Mouse (Mus musculus) macrophage (primary cell): ENCODE results near the gene Fastk. TPM values are rescaled to one million over a fixed set of nuclear protein-coding genes. Genes with fewer than 3 reads are reported as not detected.

Source experiments
- H3K27ac ChIP-seq: fragments of 350-480 bp; formaldehyde crosslinking; 2 replicates; pipeline ENCODE4 v1.9.0; 2021
- H3K36me3 ChIP-seq: fragments of 350-480 bp; formaldehyde crosslinking; 2 replicates; pipeline ENCODE4 v1.9.0; 2021; ENCODE audit errors: inconsistent target
- H3K4me3 ChIP-seq: fragments of 350-480 bp; formaldehyde crosslinking; 2 replicates; pipeline ENCODE4 v1.9.0; 2021; ENCODE audit errors: inconsistent target
- H3K79me2 ChIP-seq: fragments of 350-480 bp; formaldehyde crosslinking; 2 replicates; pipeline ENCODE4 v1.9.0; 2021; ENCODE audit errors: inconsistent target
- WGBS: methylation state at CpG from one replicate; pipeline ENCODE4 v1.1.7; 2026; ENCODE audit warnings: inconsistent platforms; ENCODE audit not compliant: missing documents; 5-methylcytosine and 5-hydroxymethylcytosine counted together
- polyA plus RNA-seq: library from polyadenylated mRNA; stranded (reverse); fragments of 250-400 nt; gene quantifications from 3 replicates; pipeline ENCODE4 v1.2.4, GENCODE M21; 2018; ENCODE audit warnings: inconsistent platforms
- total RNA-seq, 78 experiments: library from RNA; depleted of rRNA; stranded (reverse); fragments of 250-400 nt; gene quantifications; 1 replicate in 9 of 78; 2 replicates in 24 of 78; 3 replicates in 43 of 78; 4 replicates in 2 of 78; pipeline ENCODE4 v1.2.4; 2018; ENCODE audit warnings: inconsistent platforms in 56 of 78

Fastk gene
- 100 to 1,000 TPM in 14 of 26 experiments, 10 to 100 TPM in 12; 50.0 to 163 (median 113) TPM for total RNA-seq (2018; cell fraction: chromatin; rRNA removed)
- 10 to 100 TPM; 21.5 to 41.1 (median 31.1) TPM for total RNA-seq (2018; cell fraction: cytosol; rRNA removed)
- 100 to 1,000 TPM in 4 of 26 experiments, 10 to 100 TPM in 22; 38.9 to 116 (median 73.8) TPM for total RNA-seq (2018; cell fraction: nucleus; rRNA removed)
- polyA plus RNA-seq, result 30.5 to 41.6 TPM (median 31.5 TPM) in 3 replicates

DNA sequence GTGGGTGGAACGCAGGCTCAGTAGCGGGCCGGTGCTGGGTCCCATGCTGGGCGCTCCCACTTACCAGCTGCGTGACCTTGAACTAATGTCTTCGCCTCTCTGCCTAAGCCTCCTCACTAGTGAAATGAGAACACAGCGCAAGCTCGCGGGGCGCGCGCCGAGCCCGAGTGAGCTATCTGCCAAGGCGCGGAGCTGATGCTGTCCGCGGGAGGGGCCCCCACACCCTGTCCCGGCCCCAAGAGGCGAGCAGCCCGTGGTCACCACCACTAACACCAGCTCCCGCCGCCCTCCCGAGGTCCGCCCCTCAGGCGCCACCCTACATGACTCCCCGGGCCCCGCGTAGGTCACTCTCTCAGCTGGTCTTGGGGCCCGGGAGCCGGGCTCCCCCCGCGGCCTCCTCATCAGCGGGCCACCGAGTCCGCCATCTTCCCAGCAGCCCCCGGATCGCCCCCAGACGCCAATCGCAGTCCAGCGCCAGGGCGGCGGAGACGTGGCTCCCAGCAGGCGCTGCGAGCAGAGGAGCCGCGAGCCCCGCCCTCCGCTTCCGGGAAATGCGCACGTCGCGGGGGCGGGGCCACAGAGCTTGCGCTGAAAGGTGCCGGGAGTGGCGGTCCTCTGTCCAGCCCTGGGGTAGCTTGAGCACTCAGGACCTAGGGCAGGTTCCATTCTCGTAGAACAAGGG, at the start of gene Fastk:
Gene Fastk (minus strand): TSS at position 542 of the 682 bp plus-strand sequence.
- Histone ChIP-seq H3K27ac (peak within 1 kb of the TSS; percentile 41), H3K4me3 (peak within 1 kb of the TSS; percentile 50), H3K79me2 (peaks cover 10% of the 10 kb centered on the region), H3K36me3 (peaks cover 21% of the 10 kb centered on the region)
- under 1% methylated on average over 55 of the region's 60 CpGs for WGBS

DNA sequence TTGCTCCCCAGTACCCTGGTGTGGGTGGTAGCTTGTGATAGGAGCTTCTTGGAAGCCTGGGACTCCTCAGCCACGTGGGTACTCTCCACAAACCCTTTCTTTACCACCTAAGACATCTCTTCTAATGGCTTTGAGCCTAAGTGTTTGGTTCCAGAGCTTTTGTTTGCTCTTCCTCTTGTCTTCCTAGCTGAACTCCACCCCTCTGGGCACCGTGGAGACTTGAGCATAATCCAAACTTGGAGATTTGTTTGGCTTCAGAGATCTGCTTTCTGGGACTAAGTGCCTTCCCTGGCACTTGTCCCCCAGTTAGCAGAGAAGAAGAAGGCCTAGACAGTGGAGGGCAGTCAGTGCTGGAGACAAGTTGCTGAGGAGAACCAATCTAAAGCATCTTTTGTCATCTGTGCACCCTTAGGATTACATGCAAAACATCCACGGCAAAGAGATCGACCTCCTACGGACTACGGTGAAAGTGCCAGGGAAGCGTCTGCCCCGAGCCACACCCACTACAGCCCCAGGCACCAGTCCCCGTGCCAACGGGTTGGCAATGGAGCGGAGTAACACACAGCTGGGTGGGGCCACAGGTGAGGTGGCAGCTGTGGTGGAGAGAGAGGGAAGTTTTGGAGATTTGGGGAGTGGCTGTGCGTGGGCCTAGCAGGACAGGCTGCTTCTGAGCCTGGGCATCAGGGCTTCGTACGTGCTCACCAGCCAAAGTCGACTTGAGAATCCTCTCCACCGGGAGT, 47.6 kb upstream of the Fastk start:
- Histone ChIP-seq H3K27ac (no peak overlapping the region), H3K79me2 (no peaks in the 10 kb centered on the region), H3K36me3 (peaks cover 91% of the 10 kb centered on the region), H3K4me3 (no peak overlapping the region)
- WGBS, result 95% methylated on average over 16 of the region's 16 CpGs

DNA sequence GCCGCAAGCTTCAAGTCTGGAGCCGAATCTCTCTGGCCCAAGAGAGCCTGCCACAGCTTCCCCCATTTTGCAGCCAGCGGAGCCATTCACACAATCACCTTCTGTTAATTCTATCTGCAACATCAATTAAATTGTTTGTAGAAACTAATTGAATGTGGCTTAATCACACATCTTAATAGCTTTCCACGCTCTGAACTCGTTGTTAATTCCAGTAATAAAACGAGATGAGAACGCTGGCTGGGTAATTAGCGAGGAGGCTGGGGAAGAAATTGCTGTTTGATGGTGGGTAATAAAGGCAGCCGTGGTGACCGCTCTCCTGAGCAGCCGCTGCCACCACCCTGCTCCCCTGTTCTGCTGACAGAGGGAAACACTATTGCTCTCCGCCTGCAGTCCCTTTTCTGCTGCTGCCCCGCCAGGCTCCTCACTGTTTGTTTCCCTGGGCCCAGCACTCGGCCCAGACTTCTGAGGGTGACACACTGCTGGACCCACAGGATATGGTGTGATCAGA, 45.4 kb upstream of the Fastk start:
- H3K36me3 ChIP-seq, result peaks cover 81% of the 10 kb centered on the region

DNA sequence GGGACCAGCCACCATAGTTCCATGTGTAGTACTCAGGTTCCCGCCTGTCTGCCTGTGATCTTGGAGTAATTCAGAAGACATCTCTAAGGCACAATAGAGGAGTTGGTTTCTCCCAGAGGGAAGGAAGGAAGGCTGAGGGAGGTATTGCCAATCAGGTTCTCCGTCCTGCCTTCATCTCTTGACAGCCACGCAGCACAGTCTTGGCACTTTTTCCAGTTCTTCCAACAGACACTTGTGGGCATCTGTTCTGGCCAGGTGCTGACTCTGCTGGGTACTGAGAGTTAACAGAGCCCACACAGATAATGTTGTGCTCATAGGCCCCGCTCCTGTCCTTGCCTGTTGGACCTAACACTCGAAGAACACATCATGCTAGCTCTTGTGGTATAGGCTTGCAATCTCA, 41.7 kb upstream of the Fastk start:
- H3K4me3 ChIP-seq, result no peak overlapping the region
- WGBS, result 100% methylated on average over 5 of the region's 5 CpGs
- peaks cover 61% of the 10 kb centered on the region for H3K36me3 ChIP-seq
- H3K27ac ChIP-seq, result no peak overlapping the region
- H3K79me2 ChIP-seq, result no peaks in the 10 kb centered on the region

More for the DNA sequence above, 45.4 kb upstream of the Fastk start:
- Histone ChIP-seq H3K79me2 (no peaks in the 10 kb centered on the region), H3K27ac (no peak overlapping the region), H3K4me3 (no peak overlapping the region)
- whole genome bisulfite sequencing, result 94% methylated on average over 14 of the region's 14 CpGs

DNA sequence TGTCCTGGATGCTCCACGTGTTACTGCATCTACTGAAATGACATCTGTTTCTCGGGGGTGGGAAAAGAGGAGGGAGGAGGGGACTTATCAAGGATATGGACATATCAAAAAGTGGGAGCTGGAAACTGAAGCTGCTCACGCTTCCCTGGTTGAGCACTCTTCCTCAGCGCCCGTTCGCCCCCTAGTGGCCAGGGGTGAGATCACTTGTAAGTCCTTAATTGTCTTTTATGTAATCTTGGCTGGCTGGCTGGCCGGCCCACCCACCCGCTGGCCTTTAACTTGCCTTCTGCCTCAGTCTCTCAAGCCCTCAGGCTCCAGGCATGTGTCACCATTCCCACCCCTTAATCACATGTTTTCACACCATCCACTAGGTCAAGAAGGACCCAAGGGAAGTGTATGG, 41.0 kb upstream of the Fastk start:
- H3K4me3 ChIP-seq, result no peak overlapping the region
- 15% methylated on average over 8 of the region's 8 CpGs for WGBS
- peaks cover 60% of the 10 kb centered on the region for H3K36me3 ChIP-seq
- no peak overlapping the region for H3K27ac ChIP-seq
- H3K79me2 ChIP-seq, result no peaks in the 10 kb centered on the region

DNA sequence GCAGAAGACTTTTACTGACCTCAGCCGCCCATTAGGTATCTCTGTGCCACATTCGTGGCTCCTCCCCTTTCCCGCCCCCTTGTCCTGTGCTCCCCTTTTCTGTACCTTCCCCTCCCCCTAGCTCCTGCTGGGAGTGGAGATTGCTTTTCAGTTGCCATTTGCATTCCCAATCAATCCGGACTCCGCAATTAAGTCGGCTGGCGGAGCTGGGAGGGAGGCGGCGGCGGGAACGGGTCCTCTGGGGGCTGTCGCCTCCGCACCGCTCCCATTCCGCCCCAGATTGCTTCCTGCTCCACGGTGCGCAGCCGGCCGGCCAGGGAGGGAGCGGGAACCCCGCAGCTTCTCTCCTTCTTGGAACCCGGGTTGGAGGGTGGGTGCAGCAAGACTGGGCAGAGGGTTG, 39.9 kb upstream of the Fastk start:
- Histone ChIP-seq H3K79me2 (no peaks in the 10 kb centered on the region), H3K4me3 (no peak overlapping the region), H3K36me3 (peaks cover 60% of the 10 kb centered on the region), H3K27ac (no peak overlapping the region)
- 89% methylated on average over 22 of the region's 22 CpGs for WGBS

DNA sequence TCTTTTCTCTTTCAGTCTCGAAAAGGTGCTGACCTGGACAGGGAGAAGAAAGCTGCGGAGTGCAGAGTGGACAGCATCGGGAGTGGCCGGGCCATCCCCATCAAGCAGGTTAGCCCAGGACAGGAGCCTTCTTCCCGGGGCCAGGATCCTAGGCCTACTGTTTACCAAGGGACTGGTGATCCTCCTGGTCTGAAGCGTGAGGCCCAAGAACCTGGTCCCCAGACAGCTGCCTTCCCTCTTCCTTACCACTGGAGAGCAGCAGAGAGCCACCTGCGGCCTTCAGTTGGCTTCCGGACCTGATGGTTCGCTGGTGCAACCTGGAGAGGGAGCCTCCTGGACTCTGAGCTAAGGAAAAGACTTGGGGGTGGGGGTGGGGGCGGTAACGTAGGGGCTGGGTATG, 38.2 kb upstream of the Fastk start:
- H3K4me3 ChIP-seq, result no peak overlapping the region
- no peaks in the 10 kb centered on the region for H3K79me2 ChIP-seq
- H3K27ac ChIP-seq, result no peak overlapping the region
- peaks cover 61% of the 10 kb centered on the region for H3K36me3 ChIP-seq
- WGBS, result 60% methylated on average over 11 of the region's 11 CpGs

DNA sequence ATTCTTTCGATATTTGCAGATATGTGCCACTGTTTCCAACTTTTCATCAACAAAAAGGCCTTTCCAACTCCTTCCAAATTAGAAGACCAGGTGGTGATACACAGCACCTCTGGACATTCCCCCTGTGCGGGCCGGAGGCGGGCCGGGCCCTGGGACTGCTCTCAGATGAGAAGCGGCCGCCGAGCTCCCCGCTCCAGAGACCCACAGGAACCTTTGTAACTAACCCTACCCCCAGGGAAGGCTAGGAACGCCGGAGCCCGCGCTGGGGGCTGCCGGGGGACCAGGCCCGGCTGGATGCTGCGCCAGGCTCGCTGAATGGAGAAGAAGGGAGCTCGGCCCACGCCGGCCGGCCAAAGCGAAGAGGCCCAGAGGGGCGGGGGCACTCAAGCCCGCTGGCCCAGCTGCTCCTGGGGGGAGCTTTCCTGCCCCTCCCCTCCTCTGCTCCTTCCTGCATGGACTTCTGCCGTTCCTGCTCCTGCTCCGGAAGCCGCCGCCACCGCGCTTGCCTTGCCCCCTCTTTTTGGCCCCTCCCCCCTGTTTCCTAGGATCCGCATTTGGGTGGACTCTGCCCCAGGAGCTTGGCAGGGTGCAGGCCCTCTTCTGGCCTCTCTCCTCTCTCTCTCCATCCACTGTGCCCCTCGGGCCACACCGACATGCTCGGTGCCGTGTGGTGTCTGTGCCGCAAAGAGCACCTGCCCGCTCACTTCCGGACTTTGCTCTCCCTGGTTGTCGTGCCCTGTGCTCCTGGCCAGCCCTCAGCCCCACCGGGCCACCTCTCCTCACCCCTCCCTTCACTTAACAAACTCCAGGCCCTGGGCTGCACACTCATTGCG, 37.4 kb upstream of the Fastk start:
- H3K27ac ChIP-seq, result no peak overlapping the region
- H3K79me2 ChIP-seq, result no peaks in the 10 kb centered on the region
- 96% methylated on average over 33 of the region's 41 CpGs for WGBS
- no peak overlapping the region for H3K4me3 ChIP-seq
- peaks cover 62% of the 10 kb centered on the region for H3K36me3 ChIP-seq

DNA sequence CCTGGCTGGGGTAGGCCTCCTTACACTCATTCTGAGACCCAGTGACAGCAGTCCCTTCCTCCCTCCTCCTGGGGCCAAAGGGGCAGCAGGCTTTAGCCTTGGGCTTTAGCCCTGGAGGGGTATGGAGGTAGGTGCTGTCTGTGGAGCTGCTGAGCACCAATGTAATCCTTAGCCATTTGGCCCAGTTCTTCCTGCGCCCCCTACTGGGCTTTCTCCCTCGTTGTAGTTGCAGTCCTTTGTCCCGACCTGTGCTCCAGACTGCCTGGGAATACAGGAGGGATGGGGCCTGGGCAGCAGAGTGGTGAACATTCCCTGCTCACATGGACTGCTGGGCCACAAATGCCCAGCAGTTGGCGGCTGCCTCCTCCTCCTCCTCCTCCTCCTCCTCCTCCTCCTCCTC, 36.6 kb upstream of the Fastk start:
- no peak overlapping the region for H3K4me3 ChIP-seq
- H3K36me3 ChIP-seq, result peaks cover 65% of the 10 kb centered on the region
- whole genome bisulfite sequencing, result 46% methylated on average over 3 of the region's 4 CpGs
- H3K27ac ChIP-seq, result no peak overlapping the region
- peaks cover 2% of the 10 kb centered on the region; the same call in 1 of the 2 replicates for H3K79me2 ChIP-seq

DNA sequence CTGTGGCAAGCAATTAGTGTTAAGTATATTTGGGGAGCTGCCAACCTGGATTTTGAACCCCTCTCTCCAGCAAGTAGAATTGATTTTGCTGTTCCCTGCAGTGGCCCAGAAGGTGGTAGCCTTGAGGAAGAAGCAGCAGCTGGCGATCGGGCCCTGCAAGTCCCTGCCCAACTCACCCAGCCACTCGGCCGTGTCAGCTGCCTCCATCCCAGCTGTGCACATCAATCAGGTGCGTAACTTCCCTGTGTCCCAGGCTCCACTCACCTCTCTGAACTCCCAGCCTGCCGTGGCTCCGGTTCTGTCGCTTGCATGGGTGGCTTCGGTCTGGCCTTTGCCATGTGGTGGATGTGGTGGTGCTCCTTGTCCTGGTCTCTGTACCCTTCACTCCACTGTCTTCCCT, 32.8 kb upstream of the Fastk start:
- Histone ChIP-seq H3K79me2 (peaks cover 30% of the 10 kb centered on the region), H3K36me3 (peaks cover 55% of the 10 kb centered on the region), H3K4me3 (no peak overlapping the region), H3K27ac (no peak overlapping the region)
- WGBS, result 98% methylated on average over 9 of the region's 9 CpGs

DNA sequence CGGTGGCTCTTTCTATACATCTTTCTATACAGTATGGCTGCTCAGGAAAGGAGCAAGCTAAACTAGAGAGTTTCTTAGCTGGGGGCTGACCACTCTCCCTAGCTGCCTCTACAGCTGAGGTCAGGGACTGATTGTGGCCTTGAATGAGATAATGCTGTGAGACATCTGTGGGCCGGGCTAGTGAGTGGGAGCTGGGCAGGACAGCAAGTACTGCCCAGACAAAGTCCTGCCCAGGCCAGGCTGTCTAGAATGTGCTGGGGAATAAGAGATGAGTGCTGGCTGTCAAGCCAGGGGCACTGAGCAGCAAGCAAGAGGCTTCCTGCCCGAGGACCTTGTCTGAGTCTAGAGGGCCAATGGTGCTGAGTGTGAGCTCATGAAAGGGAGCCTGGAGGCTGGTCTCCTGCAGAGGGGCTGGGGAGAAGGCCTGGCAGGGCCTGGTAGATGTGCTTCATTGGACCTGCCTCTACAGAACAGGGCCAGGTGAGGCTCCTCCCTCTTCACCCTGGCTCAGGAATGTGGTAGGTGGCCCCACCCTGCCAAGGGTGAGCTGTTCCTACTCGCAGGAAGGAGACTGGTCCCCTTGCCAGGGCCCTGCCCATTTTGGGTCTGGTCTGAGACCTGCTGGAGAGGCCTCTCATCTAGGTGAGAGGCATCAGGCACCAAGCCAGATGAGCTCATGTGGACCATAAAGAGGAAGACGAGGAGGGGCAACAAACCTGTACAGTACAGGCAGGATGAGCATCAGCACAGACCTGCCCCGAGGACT, 30.6 kb upstream of the Fastk start:
- H3K79me2 ChIP-seq, result peaks cover 52% of the 10 kb centered on the region
- peaks cover 44% of the 10 kb centered on the region for H3K36me3 ChIP-seq
- H3K27ac ChIP-seq, result no peak overlapping the region
- WGBS, result 93% methylated on average over 6 of the region's 6 CpGs
- H3K4me3 ChIP-seq, result no peak overlapping the region

DNA sequence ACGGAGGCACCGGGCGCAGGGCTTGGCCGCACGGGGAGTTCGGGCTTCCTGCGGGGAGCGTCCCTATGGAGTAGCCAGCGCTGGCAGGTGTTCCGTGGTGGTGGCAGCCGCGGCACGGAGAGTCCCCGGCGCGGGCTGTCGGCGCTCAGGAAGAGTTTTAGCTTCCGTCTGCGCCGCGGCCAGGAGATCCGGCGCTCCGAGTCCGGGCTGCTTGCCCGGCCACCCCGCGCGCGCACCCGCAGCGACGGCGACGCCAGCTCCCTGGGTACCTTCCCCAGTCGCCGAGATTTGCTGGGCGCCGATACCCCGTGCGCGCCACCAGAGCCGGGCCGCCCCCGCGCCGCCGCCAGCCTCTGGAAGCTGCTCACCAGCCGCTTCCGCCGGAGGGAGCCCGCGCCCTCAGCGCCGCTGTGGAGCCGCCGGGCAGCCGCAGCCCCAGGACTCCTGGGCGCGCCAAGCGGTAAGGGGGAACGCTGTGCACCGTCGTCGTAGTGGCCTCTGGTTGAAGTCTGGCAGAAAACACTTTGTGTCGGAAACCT, 29.7 kb upstream of the Fastk start:
- H3K4me3 ChIP-seq, result no peak overlapping the region
- no peak overlapping the region for H3K27ac ChIP-seq
- peaks cover 35% of the 10 kb centered on the region for H3K36me3 ChIP-seq
- WGBS, result 34% methylated on average over 60 of the region's 67 CpGs
- peaks cover 61% of the 10 kb centered on the region for H3K79me2 ChIP-seq

DNA sequence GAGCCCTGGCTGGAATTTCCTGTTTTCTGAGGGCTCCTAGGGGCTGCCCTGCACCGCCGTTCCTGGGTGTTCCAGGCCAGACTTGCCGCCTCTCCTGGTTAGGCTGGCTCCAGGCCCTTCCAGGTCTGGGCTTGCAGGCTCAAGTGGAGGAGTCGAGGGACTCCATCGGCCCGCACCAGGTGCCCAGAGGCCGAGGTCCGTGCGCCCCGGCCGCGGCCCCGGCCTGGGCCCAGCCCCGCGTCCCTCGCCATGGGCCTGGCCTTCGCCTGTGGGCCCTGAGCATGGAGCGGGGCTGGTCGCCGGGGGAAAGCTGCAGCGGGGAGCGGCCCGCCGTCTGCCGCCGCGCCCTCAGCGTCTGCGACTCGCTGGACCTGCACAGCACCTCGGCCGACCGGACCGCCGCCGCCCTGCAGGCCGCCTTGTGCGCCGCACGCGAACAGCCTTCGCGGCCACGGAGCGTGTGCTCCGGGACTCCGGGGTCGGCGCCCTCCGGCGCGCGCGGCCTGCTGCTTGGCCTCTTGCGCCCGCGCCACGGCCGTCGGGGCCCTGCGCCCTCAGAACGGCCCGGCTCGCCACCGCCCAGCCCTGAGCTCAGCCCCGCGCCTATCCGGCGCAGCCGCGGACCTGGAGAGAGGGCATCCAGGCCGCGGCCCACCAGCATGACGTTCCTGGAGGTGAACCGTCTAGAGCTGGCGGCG, 29.1 kb upstream of the Fastk start:
- H3K79me2 ChIP-seq, result peaks cover 67% of the 10 kb centered on the region
- H3K36me3 ChIP-seq, result peaks cover 29% of the 10 kb centered on the region
- H3K4me3 ChIP-seq, result no peak overlapping the region
- WGBS, result 37% methylated on average over 76 of the region's 77 CpGs
- H3K27ac ChIP-seq, result no peak overlapping the region
